Mouse (Mus musculus): ENCODE measurements at regions not wholly inside any gene's neighbourhood (a gene's known extent, or its start where the extent isn't known, plus 50 kb on each side); places are given as distances from the start of the nearest gene placed in this dataset.

DNA sequence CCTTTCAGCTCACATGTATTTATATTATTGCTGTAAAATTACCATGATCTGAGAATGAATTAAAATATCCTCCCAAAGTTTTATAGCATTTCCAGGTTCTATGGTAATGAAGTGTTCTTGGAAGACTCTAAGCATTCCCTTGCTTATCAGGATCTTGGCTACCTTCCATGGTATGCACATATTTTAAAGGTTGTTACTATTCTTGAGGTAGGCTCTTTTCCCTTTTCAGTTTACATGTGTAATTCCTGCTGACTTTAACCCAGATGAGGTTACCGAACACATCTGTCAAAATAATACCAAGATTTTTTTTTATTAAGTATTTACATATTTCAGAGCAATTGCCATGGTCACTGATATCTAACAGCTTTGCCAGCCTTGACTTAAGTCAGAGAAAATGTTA, 162.2 kb downstream of the Dmac1 start:
- no peak for TF ChIP-seq CTCF (IDR thresholded peaks at IDR 0.05; ENCODE audit: low read depth)
- TF ChIP-seq EP300 (IDR thresholded peaks at IDR 0.05; ENCODE audit: low read depth): no peak

Measured in heart, postnatal 0 days (tissue).